Mouse (Mus musculus): ENCODE measurements at regions not wholly inside any gene's neighbourhood (a gene's known extent, or its start where the extent isn't known, plus 50 kb on each side); places are given as distances from the start of the nearest gene placed in this dataset.

- no peak for TF ChIP-seq CTCF (IDR thresholded peaks at IDR 0.05; ENCODE audit: borderline replicate concordance, insufficient read depth, low read depth, low read length)
- TF ChIP-seq POLR2A (IDR thresholded peaks at IDR 0.05; ENCODE audit: borderline replicate concordance, insufficient read depth, low read length) = no peak
Observed at GRCm38 (mm10) chr19:14799002-14799401, 201.2 kb upstream of the Tle4 start.

Data from cerebellum, adult 2 months (tissue).